Comparison of ENCODE assay signal across 11 mouse cellular contexts in genomic region chr7:90016459-90016858, GRCm38 (mm10). TPM values are rescaled to one million over a fixed set of nuclear protein-coding genes. Genes with fewer than 3 reads are reported as not detected.
A peak's percentile ranks its signal among the peaks of the same experiment; 100 is the strongest.
DNase-seq lines count a peak whose midpoint lies in the region; ATAC-seq lines count a peak whose summit lies in the region.
"Had no signal": no experiment of that assay in that cellular context is flagged by ENCODE, and none has a peak within 500 bp of the region (broad histone marks: within the 10 kb centered on the region; RNA-seq: fewer than 3 reads in every experiment).

No protein-coding gene starts in this region.

- no peak overlapping the region for H3K4me2 ChIP-seq in forebrain, embryonic 14.5 days (ENCODE audit: low read length)
- no peak overlapping the region for H3K4me2 ChIP-seq in forebrain, embryonic 12.5 days
- no peak overlapping the region for H3K4me2 ChIP-seq in lung, embryonic 16.5 days (ENCODE audit: low read depth, low read length)
- H3K4me2 ChIP-seq: limb, embryonic 15.5 days; stomach, embryonic 15.5 days had no signal

- no peak overlapping the region for H3K9ac ChIP-seq in forebrain, embryonic 14.5 days (ENCODE audit: low read length)
- H3K9ac ChIP-seq in forebrain, embryonic 12.5 days, result no peak overlapping the region
- H3K9ac ChIP-seq in lung, embryonic 16.5 days (ENCODE audit: low read length), result no peak overlapping the region
- H3K9ac ChIP-seq: limb, embryonic 15.5 days; stomach, embryonic 15.5 days had no signal

- 0 out of 2 replicates have a peak, but pooled peaks cover 3% of the 10 kb centered on the region for H3K4me1 ChIP-seq in forebrain, embryonic 14.5 days (ENCODE audit: control insufficient read depth, insufficient read depth, low read length)
- peaks cover 6% of the 10 kb centered on the region for H3K4me1 ChIP-seq in forebrain, embryonic 12.5 days
- peaks cover 6% of the 10 kb centered on the region for H3K4me1 ChIP-seq in lung, embryonic 16.5 days (replicated peaks; ENCODE audit: control insufficient read depth, insufficient read depth, low read length)
- H3K4me1 ChIP-seq: limb, embryonic 15.5 days had no signal

- H3K9me3 ChIP-seq in forebrain, embryonic 14.5 days (replicated peaks; ENCODE audit: control insufficient read depth, low read length), result no peaks in the 10 kb centered on the region
- no peaks in the 10 kb centered on the region for H3K9me3 ChIP-seq in forebrain, embryonic 12.5 days
- H3K9me3 ChIP-seq in lung, embryonic 16.5 days (ENCODE audit: control insufficient read depth, low read length), result no peaks in the 10 kb centered on the region
- H3K9me3 ChIP-seq: G1E; limb, embryonic 15.5 days; stomach, embryonic 15.5 days had no signal

- peak; percentile 25 for DNase-seq in forebrain, embryonic 14.5 days (ENCODE audit: low spot score)
- DNase-seq in lung, postnatal 14 days, result no peak
- no peak for DNase-seq in adrenal gland, adult 8-10 months
- DNase-seq in urinary bladder, postnatal 36 days (ENCODE audit: low spot score in 2 of 2), result no peak

- ATAC-seq in forebrain, embryonic 14.5 days, result peak; percentile 58; the same call in 1 of the 2 replicates
- ATAC-seq in forebrain, embryonic 12.5 days (ENCODE audit: low FRiP score), result no peak
- ATAC-seq in lung, embryonic 16.5 days (ENCODE audit: low read depth), result peak; percentile 61
- ATAC-seq in inflammation-experienced regulatory T-cells, adult 6 months, result peak; percentile 35
- ATAC-seq in neutrophil, adult 5-6 weeks (ENCODE audit: extremely low read depth, insufficient number of reproducible peaks, low FRiP score, poor library complexity, severe bottlenecking), result peak; percentile 36; the same call in 1 of the 2 replicates

- H3K4me3 ChIP-seq in forebrain, embryonic 14.5 days (ENCODE audit: low read depth, low read length), result no peak overlapping the region
- no peak overlapping the region for H3K4me3 ChIP-seq in forebrain, embryonic 12.5 days (replicated peaks)
- H3K4me3 ChIP-seq in lung, embryonic 16.5 days (ENCODE audit: low read length), result no peak overlapping the region
- H3K4me3 ChIP-seq: limb, embryonic 15.5 days; stomach, embryonic 15.5 days had no signal

- no peaks in the 10 kb centered on the region for H3K27me3 ChIP-seq in forebrain, embryonic 14.5 days (replicated peaks; ENCODE audit: control insufficient read depth, insufficient read depth, low read length)
- no peaks in the 10 kb centered on the region for H3K27me3 ChIP-seq in forebrain, embryonic 12.5 days
- no peaks in the 10 kb centered on the region for H3K27me3 ChIP-seq in lung, embryonic 16.5 days (ENCODE audit: control insufficient read depth, insufficient read depth, low read depth, low read length)
- H3K27me3 ChIP-seq: limb, embryonic 15.5 days; stomach, embryonic 15.5 days had no signal

- no peak overlapping the region for H3K27ac ChIP-seq in forebrain, embryonic 14.5 days (ENCODE audit: low read depth, low read length)
- H3K27ac ChIP-seq in forebrain, embryonic 12.5 days, result no peak overlapping the region
- H3K27ac ChIP-seq in lung, embryonic 16.5 days (ENCODE audit: low read length), result peak overlapping the region; percentile 26; the same call in 1 of the 2 replicates
- H3K27ac ChIP-seq: limb, embryonic 15.5 days had no signal

- H3K36me3 ChIP-seq in forebrain, embryonic 14.5 days (ENCODE audit: control insufficient read depth, insufficient read depth, low read length), result no peaks in the 10 kb centered on the region
- no peaks in the 10 kb centered on the region for H3K36me3 ChIP-seq in forebrain, embryonic 12.5 days (replicated peaks)
- H3K36me3 ChIP-seq in lung, embryonic 16.5 days (ENCODE audit: control insufficient read depth, insufficient read depth, low read length), result no peaks in the 10 kb centered on the region
- H3K36me3 ChIP-seq: G1E; limb, embryonic 15.5 days; stomach, embryonic 15.5 days had no signal

- WGBS in forebrain, embryonic 14.5 days, result 69% methylated on average over 4 of the region's 4 CpGs
- WGBS in forebrain, embryonic 12.5 days, result 70% methylated on average over 4 of the region's 4 CpGs
- WGBS in lung, embryonic 16.5 days, result 60% methylated on average over 4 of the region's 4 CpGs

RNA-seq across cellular contexts. Expression of gene Eed, which starts 35.7 kb away (rescaled TPM):
- 41.2 and 43.5 TPM in 2 replicates for polyA plus RNA-seq in forebrain, embryonic 14.5 days (2014; fragmentation: Nextera tagmentation; extraction: Ambion mirVana)
- polyA plus RNA-seq in forebrain, embryonic 12.5 days (2016; fragmentation: Nextera tagmentation; extraction: Ambion mirVana), result 85.6 and 94.6 TPM in 2 replicates
- polyA plus RNA-seq in lung, embryonic 16.5 days (2015; fragmentation: Nextera tagmentation; extraction: Ambion mirVana), result 65.7 and 67.2 TPM in 2 replicates
- 10 to 100 TPM; 75.2 to 96.7 (median 91.0) TPM for polyA plus RNA-seq in inflammation-experienced regulatory T-cells, adult 6 months (2017; shearing (Covaris generic))
- total RNA-seq in neutrophil, adult 5-6 weeks (2017), result 252 and 259 TPM in 2 replicates
- total RNA-seq in adrenal gland, adult 8-10 months (2022), result 10 to 100 TPM; 44.8 to 61.1 (median 52.2) TPM
